Mouse (Mus musculus): ENCODE measurements around the gene Dnm1.

DNA sequence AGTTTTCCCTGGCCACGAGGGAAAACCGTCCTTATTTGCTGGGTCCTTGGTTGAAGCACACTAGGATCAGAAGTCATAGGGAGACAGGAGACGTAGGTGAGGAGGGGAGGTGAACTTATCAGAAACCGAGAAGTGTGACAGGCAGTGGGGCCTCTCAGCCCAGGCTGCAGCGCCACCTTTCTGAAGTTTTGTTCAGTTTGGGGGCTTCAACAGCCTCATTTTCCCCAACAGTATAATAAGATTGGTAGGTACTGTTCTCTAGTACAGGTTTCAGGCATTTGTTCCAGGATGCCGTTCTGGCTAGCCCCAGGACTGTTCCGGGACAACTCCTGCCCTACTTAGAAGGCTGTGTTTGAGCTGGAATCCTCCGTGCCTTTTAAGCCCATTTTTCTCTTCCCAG is 41.8 kb upstream of the Dnm1 start:
- TF ChIP-seq CTCF (IDR thresholded peaks at IDR 0.05), result peak; percentile 65
- no peak for TF ChIP-seq EP300 (IDR thresholded peaks at IDR 0.05)

Measured in lung, postnatal 0 days (tissue).